Mouse (Mus musculus): ENCODE results near the gene Slc19a3.
A peak's percentile ranks its signal among the peaks of the same experiment; 100 is the strongest.

Slc19a3 gene

GRCm38 (mm10) chr1:83007471-83007870 is 30.8 kb downstream of the Slc19a3 start:
- no peak for DNase-seq (ENCODE audit: low read depth, low spot score)

GRCm38 (mm10) chr1:83006218-83007179 is 31.7 kb downstream of the Slc19a3 start:
- DNase-seq (ENCODE audit: low read depth, low spot score) = no peak

GRCm38 (mm10) chr1:83000306-83000705 is 37.9 kb downstream of the Slc19a3 start, which contains the start of gene Gm47959:
Gm47959 (plus strand) TSS chr1:83000548.
- peak; percentile 7 for DNase-seq (ENCODE audit: low read depth, low spot score)

- DNase-seq (ENCODE audit: low read depth, low spot score) = no peak
Measured at GRCm38 (mm10) chr1:82993947-82994346, 44.3 kb downstream of the Slc19a3 start.

GRCm38 (mm10) chr1:82992093-82992492 is 46.2 kb downstream of the Slc19a3 start:
- no peak for DNase-seq (ENCODE audit: low read depth, low spot score)

- no peak for DNase-seq (ENCODE audit: low read depth, low spot score)
Measured at GRCm38 (mm10) chr1:82991596-82991995, 46.7 kb downstream of the Slc19a3 start.

GRCm38 (mm10) chr1:82991062-82991461 is 47.2 kb downstream of the Slc19a3 start:
- no peak for DNase-seq (ENCODE audit: low read depth, low spot score)

- peak; percentile 11 for DNase-seq (ENCODE audit: low read depth, low spot score)
Measured at GRCm38 (mm10) chr1:82987530-82988198, 50.6 kb downstream of the Slc19a3 start.

GRCm38 (mm10) chr1:82986738-82987137 is 51.5 kb downstream of the Slc19a3 start:
- DNase-seq (ENCODE audit: low read depth, low spot score) = no peak

- DNase-seq (ENCODE audit: low read depth, low spot score) = no peak
Measured at GRCm38 (mm10) chr1:82977840-82978239, 60.4 kb downstream of the Slc19a3 start.

GRCm38 (mm10) chr1:82975750-82976149 is 62.5 kb downstream of the Slc19a3 start:
- no peak for DNase-seq (ENCODE audit: low read depth, low spot score)

GRCm38 (mm10) chr1:82974342-82974741 is 63.9 kb downstream of the Slc19a3 start:
- no peak for DNase-seq (ENCODE audit: low read depth, low spot score)

GRCm38 (mm10) chr1:82973901-82974300 is 64.3 kb downstream of the Slc19a3 start:
- no peak for DNase-seq (ENCODE audit: low read depth, low spot score)

- DNase-seq (ENCODE audit: low read depth, low spot score) = no peak
Measured at GRCm38 (mm10) chr1:82973244-82973643, 65.0 kb downstream of the Slc19a3 start.

GRCm38 (mm10) chr1:82972046-82972445 is 66.2 kb downstream of the Slc19a3 start:
- DNase-seq (ENCODE audit: low read depth, low spot score) = no peak

GRCm38 (mm10) chr1:82966413-82966812 is 71.8 kb downstream of the Slc19a3 start:
- DNase-seq (ENCODE audit: low read depth, low spot score) = no peak
